Mouse (Mus musculus) monocyte, adult 5-6 weeks (primary cell): ENCODE measurements around the gene Apba2. TPM values are rescaled to one million over a fixed set of nuclear protein-coding genes. Genes with fewer than 3 reads are reported as not detected.

Source experiments
- ATAC-seq: fragments of 153-309, 156-312 bp; replicated peaks from 2 replicates; pipeline ENCODE4 v1.8.0; 2017; ENCODE audit warnings: mild to moderate bottlenecking; ENCODE audit not compliant: low TSS enrichment, insufficient number of reproducible peaks, severe bottlenecking, poor library complexity, low FRiP score
- total RNA-seq: library from RNA; stranded (forward); fragments of 200-1000, 200-491, 200-594 nt; gene quantifications from 3 replicates; pipeline ENCODE4 v1.2.3, GENCODE M21; 2017

The Apba2 gene
- total RNA-seq, 1 experiment from 2014 or later, result not detected

DNA sequence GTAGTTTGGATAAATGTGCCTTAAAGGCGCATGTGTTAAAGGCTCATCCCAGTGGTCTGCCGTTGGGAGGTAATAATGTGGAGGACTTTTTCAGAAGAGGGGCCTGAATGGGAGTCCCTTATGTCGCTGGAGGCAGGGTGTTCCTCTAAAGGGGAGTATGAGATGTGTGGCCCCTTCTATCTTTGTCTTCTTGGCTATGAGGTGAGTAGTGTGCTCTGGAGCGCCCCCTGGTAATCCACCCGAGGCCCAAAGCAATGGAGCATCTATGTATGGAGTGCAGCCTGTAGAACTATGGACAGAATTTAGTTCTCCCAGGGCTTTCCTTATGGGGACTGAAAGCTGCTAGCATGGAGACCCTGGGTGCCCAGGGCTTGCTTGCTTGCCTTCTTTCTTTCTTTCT is 18.0 kb downstream of the Apba2 start:
- ATAC-seq, result no peak

DNA sequence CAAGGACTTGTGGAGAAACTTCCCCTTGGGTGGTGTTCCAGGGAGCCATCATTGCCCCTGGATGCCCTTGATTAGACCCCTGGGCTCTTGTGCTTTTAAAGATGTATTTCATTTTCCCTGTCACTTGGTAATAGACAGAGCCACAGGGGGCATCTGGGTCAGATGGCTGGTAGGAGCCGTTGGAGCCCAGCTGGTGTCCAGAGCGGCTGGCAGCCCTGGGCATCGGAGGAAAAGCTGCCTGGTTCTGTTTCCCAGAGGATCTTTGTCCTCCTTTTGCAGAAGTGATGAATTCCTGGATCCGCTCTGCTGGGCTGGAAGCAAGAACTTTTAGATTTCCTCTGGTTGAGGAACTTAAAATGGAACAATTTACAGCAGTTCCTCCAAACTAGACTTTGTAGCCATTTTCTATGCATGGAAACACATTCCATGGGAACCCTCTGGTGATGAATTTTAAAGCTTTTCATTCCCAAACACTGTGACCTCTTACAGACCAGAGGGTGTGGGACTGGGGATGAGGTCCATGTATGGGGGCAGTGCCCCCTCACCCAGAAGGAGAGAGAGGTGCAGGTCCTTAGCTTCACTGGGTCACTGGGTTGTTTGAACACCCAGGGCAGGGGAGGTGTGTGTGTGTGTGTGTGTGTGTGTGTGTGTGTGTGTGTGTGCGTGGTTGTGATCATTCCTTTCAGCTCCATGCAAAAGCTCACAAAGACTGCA is 20.3 kb downstream of the Apba2 start:
- no peak for ATAC-seq

DNA sequence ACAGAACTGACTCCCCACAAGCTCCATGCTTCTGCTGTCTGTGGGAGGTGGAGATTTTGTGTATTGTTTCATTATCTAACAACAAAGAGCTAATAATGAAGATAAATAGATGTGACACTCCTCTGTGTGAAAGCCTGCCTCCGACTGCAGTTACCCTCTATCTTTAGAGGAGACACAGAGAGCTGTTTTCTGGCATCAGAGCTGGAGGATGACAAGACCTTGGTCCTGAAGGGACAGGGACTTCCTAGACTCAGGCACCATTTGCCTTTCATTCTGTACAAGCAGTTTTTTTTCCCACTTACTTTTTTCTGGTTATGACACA is 20.9 kb downstream of the Apba2 start:
- ATAC-seq, result no peak

DNA sequence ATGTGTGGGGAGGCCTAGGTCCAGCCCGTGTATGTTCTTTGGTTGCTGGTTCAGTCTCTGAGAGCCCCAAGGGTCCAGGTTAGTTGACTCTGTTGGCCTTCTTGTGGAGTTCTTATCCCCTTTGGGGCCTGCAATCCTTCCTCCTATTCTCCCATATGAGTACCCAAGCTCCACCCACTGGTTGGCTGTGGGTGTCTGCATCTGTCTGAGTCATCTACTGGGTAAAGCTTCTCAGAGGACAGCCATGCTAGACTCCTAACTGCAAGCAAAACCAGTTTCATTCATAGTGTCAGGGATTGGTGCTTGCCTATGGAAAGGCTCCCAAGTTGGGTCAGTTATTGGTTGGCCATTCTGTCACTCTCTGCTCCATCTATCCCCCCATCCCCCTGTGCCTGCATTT is 29.8 kb downstream of the Apba2 start:
- ATAC-seq, result no peak

DNA sequence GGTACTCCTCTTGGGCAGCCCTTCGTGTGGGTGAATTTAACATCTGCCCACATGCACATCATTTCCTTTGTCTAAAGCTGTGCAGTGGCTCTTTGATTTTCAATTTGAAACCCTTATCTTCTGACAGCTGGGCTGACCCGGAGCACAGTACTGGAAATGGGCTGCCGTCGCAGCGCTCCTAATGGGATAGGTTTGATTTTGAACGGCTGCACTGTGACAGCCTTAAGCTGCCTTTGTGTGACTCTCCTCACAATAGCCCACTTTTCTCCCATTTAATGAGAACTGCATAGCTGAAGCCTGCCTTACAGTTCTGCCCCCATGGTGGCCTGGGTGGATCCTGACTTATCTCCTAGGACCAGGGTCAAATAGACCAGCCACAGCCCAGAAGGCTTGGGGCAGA is 31.9 kb downstream of the Apba2 start:
- no peak for ATAC-seq

DNA sequence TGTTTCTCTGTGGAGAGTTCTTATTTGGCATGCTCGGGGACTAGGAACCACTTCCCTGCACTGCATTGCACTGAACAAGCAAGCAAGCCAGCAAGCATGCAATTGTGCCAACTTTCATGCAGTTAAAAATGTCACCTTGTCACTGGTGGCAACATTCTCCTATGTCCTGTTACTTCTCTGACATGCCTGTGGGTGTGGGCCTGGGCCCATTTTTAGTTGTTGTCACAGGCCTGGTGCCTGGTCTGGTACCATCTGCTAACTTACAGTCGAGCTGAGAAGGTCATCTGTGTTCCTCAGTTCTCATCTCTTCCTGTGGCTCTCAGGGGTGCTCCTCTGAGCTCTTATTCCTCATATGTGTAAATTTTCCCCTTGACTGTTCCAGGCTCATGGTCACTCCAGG is 33.8 kb downstream of the Apba2 start:
- no peak for ATAC-seq

DNA sequence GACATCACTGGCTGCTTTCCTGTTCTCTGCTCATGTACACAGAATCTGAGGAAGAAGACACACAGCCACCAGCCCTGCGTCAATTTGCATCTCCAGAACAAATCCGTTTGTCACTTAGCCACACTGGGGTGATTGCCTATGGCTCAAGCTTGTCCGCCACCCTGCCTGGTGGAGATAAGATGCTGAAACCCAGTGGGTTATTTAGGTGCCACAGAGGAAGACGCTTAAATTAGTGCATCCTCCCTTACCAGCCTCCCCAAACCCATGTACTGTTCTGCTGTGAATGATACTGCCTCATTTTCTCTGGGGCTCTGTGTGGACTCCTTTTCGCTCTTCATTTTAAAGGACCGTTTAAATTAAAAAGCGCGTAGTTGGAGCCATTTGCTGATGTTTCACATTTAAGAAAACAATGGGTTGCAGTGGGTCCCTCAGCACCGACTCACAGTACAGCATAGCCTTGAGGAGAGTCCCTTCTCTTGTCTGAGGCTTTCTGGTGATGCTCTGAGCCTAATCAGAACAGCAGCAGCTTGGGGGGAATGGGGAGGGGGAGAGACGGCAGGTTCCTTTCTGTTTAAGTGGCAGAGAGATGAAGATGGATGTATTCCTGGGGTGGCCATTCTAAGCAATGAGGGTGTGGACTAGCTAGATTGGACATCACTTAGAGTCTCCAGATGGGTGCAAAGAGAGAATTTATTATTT is 38.1 kb downstream of the Apba2 start:
- ATAC-seq, result no peak

DNA sequence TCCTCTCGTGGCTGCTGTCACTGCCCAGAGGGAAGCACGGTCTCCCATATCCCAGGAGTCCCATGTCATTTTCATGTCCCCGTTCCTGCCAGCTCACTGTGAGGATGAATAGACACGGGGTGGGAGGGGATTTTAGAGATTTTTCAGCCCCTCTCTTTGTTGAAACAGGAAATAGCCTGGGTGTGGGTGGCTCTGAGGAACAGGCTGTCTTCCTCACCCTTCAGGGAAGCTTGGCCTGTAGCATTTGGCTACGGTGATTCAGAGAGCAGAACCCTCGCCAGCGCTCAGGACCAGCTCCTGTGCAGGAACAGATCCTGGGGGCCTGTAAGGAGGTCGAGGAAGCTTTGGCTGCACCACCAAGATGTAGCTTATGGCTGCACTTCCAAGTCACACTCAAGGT is 45.3 kb downstream of the Apba2 start:
- ATAC-seq, result no peak

DNA sequence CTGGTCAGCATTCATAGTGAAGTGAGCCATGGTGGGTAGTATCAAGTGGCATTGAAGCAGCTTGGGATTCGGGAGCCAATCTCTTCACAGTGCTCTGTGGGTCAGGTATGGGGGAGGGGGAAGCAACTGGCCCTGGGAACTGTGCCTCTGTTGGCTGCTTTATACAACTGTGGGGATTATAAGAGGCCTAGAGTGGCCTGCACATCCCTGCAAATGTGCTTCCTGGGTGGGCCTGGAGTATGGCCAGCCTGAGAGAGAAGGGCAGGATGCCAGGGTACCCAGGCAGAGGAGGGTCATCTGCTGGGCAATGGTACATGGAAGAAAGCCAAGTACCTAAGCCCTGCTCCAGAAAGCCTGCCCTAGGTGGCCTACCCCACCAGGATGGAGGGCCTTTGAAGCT is 49.4 kb downstream of the Apba2 start:
- no peak for ATAC-seq

DNA sequence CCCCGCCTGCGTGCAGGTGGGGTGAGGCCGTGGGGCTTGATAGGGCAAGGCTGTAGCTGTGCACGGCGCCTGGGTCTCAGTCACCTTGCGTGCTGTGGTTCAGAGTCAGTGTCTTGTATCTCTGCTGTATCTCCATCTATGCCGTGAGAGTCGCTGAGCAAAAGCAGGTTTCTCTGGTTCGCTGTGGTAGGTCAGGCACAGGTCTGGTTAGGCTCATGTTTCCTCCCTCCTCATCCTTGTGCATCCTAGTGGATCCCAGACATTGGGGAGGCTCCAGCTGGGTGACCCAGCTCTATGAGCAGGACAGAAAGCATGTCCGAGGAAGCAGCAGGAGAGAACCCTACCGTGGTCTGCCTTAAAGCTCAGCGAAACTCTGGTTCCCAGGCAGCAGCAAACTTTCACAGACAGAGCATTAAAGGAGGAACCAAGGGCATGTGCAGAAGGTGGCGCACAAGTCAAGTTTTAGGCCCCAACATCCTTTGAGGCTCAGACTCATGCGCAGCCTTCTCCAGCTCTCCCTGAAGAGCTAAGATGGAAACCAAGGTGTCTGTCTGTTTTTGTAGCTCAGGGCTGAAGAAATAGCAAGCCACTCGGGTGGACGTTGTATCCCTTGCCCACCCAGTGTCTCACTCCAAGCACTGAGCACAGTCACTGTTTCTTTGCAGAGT is 51.2 kb downstream of the Apba2 start:
- no peak for ATAC-seq

DNA sequence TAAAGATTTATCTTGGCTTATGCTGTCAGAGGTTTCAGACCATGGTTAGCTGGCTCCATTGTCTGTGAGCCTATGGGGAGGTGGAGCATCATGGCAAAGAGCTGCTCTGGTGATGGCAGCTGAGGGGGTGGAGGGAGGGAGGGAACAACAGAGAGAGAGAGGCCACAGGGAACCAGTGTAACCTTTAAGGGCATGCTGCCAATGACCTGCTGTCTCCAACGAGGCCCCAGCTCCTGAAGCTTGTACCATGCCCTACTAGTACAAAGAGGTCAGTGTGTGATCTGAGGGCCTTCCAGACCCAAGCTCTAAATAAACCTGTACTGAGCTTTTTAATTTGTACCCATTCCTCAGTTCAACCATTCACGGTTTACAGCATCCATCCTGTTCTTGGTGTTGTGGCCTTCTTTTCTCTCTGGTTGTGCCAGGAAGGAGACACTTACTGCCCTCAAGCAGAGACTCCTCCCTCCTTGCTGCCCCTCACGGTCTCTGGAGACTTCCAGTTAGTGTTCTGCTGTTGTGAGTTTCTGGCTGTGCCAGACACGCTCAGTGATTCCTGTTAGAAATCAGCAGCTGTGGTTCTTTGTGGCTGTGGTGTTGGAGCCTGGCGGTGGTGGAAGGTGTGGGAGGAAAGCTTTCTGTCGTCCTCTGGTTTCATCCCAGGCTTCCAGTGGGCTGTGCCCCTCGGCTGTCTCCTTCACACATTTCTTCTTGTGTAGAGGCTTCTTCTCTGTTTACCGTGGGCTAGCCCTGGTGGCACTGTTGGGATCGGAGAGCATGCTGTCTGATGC is 60.4 kb downstream of the Apba2 start:
- no peak for ATAC-seq

DNA sequence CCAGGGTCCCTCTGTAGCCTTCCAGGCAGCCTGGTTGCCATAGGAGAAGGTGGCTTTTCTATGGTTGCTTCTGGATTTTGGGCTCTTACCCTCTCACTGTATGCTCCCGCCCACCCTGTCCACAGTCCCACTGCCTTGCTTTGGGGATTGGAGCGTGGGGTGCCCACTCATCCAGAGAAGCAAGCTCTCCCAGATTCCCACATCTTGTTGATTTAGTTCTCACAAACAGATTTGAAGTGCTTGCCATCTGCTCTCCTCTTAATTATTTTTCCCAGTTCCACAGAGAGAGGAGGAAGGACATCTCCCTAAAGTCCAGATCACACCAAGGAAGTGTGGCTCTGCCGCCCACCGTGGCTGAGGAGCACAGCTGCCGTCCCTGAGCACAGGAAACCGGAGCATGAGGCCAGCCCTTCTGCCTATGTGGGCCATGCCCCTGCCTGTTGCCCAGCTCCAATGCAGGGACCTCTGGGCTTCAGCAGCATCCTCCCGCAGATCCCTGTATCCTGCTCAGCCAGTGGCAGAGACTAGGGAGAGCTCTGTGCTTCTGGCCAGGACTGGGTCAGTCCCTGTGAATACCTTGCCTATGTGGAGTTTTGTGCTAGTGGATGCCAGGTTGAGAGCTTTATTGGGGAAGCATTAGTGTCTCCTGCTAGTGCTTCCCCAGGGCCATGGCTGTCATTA is 63.5 kb downstream of the Apba2 start:
- no peak for ATAC-seq

DNA sequence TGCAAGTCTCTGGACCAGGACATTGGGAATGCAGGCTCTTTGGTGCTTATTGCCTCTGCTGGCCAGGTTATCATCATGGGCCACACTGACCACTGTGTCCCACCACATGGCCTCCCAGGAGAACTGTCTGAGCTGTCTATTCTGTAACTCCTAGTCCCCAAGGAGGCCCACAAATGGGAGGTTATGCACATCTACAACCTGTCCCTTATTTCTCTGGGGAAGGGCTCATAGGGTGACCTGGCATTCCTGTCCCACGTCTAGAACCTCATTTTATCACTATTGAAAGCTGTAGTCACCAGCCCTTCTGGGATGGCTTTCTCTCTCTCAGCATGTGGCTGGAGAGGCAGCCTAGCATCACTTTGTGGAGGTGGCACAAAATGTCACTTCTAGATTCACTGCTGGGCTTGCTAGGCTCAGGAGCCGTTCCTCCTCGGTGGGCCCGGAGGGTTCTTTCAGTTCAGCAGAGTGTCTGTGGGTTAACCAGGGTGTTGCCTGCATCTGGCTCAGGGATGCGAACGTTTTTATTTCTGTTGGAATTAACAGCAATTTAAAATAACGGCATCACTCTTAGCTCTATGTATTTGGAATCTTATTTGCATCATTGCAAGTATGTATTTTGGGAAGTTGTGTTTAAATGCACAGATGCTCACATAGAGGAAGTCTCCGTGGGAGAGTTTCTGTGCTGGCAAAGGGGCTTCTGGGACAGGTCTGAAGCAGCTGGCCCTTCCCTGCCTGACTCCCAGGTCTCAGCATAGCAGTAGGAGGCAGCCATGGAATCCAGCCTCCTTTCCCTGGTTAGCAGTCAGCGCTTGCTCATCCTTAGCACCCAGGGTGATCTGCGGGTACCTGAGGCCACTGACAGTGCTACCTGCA is 65.1 kb downstream of the Apba2 start:
- ATAC-seq, result no peak

DNA sequence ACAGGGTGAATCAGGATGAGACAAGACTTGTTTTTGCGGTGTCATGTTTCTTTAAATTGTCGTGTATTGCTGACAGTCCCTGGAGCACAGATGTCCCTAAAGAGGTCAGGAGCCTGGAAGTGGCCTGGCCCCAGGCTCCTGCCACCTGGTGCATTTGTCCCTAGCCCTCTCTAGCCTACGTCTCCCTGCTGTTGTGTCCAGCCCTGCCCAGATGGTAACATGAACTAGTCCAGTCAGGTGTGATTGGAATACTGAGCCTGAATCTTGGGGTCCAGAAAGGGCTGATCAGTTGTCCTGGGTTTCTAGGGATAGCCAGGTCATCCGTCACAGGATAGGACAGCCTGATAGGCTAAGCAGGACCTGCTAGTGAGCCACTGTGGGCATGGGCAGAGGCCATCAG is 67.2 kb downstream of the Apba2 start:
- no peak for ATAC-seq

DNA sequence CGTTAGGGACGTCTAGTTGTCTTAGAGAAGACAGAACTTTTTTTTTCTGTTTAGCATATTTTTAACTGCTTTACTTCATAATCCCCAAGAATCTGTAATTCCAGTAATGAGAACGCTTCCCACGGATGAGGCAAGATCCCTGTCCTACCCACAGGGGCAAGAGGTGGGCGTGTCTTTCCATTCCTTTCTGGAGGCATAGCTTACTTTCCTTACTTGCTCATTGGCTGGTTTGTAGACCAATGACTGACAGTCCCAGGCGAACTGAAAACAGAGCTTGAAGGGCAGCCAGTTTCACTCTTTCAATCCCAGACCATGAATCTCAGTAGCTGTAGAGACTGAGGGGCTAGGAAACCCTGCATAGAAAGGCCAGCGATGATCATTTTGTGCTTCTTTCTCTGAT is 68.2 kb downstream of the Apba2 start:
- ATAC-seq, result no peak

DNA sequence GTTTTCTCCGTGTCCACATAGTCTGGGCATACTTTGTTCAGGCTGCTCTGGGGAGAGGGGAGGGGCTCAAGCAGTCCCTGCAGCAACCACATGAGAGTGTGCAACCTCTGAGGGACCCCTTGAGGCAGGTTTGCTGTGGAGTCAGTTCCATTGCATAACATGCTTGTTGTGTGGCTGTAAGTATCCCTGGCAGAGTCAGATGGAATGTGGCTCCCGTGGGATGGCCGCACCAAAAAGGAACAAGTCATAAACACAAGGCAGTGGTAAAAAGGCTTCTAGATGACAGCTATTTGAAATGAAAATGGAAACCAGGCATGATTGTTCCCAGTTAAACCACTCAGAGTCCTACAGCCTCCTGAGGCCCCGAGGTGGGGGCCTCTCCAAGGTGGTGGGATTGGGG is 69.4 kb downstream of the Apba2 start:
- no peak for ATAC-seq

DNA sequence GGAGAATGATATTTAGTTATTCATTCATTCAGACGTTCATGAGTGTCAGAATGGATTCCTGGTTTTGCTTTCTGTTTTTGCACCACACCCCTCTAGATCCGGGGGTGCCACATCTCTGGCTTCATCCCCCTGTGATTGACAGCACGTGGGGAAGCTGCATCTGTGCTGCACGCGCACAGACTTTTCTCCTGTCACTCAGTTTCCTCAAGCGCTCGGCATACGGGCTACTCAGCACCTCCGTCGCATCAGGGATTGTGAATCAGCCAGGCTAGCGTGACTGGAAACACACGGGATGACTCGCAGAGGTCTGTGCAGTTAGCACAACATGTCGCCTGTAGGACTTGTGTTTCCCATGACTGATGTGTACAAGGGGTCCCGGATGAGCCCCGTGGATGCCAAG is 72.6 kb downstream of the Apba2 start:
- ATAC-seq, result no peak

DNA sequence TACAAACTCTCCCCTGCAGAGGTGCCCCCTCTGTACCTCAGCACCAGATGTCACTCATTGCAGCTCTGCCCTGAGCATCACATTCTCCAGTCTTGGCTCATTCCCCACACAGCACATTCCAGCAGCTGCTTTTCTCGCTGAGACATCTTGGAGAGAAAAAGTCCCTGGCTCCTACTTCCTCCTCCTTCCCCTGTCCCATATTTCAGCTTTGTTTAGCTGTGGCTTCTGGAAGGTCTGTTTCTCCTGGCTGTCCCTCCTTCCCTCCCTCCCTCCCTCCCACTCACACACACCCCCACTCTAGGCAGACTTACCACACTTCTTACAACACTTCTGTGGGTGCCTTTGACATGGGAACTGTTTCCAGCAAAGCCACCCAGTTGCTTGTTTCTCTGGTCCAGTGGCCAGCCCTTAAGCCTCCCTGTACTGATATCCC is 75.0 kb downstream of the Apba2 start:
- ATAC-seq, result no peak
